Mouse (Mus musculus): ENCODE results near the gene Bhlhe23.

DNA sequence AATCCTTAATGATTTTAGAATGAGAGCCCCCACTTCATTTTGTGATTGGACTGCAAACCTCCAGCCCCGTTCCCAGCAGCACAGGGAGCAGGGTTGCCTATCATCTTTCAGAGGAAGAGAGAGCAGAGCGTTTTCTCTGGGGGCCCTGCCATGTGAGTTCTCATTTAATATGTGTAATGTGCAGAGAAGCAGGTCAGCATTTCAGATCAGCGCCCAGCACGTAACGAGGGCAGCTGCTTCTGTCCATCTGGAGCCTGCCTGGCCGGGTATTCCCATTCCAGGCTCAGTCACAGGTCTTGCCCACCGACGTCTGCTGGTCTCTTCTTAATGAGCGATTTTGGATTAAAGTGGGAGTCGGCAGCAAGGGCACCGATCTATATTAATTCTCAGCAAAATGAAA, 11.7 kb downstream of the Bhlhe23 start:
- TF ChIP-seq GATA1 (IDR thresholded peaks at IDR 0.05; ENCODE audit: low read length) (no peak), TAL1 (IDR thresholded peaks at IDR 0.05; ENCODE audit: low read length) (no peak)

Measured in erythroblast, embryonic 14.5 days (primary cell).